Mouse (Mus musculus) lung, postnatal 10 days (tissue): ENCODE measurements at regions not wholly inside any gene's neighbourhood (a gene's known extent, or its start where the extent isn't known, plus 50 kb on each side); places are given as distances from the start of the nearest gene placed in this dataset.

Experiments used
- DNase-seq: peaks from one replicate; pipeline ENCODE4 v3.0.0; 2021

DNA sequence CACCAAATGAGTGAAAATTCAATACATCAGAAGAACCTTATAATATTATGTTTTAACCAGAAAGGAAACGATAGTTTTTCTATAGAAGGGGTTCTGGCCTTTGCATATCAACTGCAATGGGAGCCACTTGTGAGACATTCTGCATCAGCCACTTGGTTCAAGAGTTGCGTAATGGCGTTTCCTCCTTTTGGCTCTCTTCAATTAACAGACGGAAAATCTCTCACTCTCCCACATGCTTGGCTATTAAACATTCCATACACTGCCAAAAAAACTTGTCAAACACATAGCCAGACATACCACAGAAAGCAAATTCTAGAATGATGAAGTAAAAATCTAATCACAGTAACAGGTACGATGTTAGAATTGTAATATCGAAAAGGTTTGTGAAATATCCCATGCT lies 643.1 kb upstream of the Slit2 start:
- DNase-seq: peak; percentile 16

DNA sequence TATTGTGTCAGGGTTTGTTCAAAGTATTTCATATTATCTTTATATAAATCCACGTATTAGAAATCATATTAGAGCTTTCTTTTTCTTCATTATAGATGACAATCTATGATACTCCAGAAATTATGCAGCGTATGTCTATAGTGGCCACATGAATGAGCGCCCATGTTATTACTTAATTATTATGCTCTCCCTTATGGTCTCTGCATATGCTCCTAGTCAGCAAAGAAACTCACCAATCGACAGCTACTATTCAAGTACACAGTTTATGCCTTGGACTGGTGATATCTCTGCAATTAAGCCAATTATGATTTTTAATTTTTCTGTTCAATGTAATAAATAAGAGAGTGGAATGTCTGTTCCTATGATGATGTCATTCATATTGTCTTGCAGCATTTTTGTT lies 612.8 kb upstream of the Slit2 start:
- DNase-seq: no peak

GRCm38 (mm10) chr5:47385930-47386329 lies 597.0 kb upstream of the Slit2 start:
- DNase-seq: no peak

DNA sequence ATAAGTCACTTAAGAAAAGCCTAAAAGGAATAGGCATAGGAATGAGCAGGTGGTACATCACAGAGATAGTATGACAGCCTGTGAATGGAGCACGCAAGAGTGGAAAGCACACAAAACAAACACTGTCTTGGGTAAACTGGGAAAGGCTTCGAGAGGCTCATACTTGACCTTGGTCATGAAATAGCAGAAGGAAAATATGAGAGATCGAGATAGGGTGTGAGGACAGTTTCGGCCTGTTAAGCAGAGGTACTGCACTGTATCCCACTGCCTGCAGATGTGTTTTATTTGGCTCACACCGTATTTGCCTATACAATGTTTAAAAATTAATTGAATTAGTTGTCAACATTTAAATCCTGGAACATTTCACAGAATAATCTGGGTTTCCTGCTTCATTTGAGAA lies 596.2 kb upstream of the Slit2 start:
- DNase-seq: no peak

GRCm38 (mm10) chr5:47390735-47391134 lies 592.2 kb upstream of the Slit2 start:
- no peak for DNase-seq

DNA sequence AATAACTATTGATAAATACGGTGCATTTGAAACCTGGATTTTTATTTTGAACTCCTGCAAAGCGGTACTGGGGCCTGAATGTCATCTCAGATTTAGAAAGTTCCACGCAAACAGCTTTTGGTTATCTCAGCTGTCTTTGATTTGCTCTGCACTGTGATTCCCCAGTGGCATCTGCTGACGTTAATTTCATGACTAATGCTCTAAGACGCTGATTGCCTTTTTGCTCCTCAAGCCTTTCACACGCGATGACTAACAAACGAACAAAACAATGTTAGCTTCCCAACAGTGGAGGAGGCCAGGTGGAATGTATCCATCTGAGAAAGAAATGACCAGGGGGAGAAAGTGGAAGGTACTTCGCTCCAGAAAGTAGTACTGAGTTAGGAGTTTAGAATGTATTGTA lies 586.1 kb upstream of the Slit2 start:
- no peak for DNase-seq

- no peak for DNase-seq
These were observed 561.0 kb upstream of the Slit2 start for GRCm38 (mm10) chr5:47421916-47422315.

GRCm38 (mm10) chr5:47426040-47426439 lies 556.9 kb upstream of the Slit2 start:
- no peak for DNase-seq

DNA sequence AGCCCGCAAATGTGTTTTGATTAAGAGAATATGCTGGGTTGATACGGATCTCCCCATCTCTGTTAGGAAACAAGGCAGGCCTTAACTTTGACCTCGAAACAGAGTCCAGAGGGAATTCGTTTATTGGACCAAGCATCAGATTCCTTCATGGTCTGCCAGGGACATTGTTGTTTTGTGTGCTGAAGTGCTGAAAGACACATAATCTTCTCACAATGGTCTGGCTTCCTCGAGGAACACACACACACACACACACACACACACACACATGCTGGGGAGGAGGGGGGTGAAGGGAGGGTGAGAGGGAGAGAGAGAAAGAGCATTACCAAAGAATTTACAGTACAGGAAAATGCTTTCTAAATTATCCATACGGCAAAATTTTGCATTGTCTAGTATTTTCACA lies 556.5 kb upstream of the Slit2 start:
- no peak for DNase-seq

- no peak for DNase-seq
These were observed 553.4 kb upstream of the Slit2 start for GRCm38 (mm10) chr5:47429217-47430172.

DNA sequence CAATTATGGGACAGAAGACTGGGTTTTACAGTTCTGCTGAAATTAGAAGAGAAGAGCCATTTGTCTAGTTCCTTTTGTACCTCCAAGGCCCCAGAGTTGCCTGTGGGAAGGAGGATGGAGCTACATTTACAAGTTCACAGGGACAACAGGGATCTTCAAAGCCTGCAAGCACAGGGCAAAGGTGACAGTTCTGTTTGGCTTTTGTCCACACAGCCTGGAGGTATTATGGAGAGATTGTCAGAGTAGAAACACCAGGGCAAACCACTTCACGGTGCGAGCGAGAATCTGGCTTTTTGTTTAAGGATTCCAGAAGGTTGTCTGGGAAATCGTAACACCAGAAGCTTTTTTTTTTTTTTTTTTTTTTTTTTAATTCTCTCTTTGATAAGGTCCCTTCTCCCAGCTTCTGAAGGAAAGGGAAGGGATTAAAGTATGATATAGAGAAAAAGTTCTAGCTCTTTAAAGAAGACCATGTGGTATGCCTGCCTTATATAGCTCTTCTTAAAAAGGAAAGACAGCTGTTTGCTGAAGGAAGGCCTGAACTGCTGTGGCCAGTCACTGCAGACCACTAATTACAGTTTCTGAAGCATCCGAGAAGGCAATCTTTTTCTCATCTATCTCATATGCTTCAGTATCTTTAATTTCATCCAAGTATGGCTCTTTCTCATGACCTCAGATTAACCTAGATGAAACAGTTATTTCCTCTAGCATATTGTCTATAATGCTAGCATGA lies 551.2 kb upstream of the Slit2 start:
- no peak for DNase-seq

- DNase-seq: no peak
These were observed 546.5 kb upstream of the Slit2 start for GRCm38 (mm10) chr5:47436455-47436854.

GRCm38 (mm10) chr5:47446305-47447028 lies 536.5 kb upstream of the Slit2 start:
- DNase-seq: no peak

- no peak for DNase-seq
These were observed 518.1 kb upstream of the Slit2 start for GRCm38 (mm10) chr5:47464848-47465247.

DNA sequence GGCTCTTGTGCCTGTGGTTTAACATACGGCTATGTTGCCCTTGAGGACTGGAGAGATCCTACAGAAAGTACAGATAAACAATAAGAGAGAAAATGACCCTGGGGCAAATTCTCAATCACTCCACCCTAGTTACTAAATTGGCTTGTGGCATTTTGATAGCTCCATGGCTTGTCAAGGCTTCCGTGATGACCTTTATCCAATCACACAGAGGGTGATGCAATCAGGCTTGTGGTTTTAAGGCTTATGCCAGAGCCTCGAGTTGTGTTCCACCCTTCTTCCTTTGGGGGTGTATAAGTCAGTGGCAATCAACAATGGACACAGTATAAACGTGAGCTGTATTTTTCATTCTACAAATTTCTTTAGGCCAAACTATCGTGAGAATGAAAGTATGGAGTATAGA lies 513.5 kb upstream of the Slit2 start:
- DNase-seq: no peak

DNA sequence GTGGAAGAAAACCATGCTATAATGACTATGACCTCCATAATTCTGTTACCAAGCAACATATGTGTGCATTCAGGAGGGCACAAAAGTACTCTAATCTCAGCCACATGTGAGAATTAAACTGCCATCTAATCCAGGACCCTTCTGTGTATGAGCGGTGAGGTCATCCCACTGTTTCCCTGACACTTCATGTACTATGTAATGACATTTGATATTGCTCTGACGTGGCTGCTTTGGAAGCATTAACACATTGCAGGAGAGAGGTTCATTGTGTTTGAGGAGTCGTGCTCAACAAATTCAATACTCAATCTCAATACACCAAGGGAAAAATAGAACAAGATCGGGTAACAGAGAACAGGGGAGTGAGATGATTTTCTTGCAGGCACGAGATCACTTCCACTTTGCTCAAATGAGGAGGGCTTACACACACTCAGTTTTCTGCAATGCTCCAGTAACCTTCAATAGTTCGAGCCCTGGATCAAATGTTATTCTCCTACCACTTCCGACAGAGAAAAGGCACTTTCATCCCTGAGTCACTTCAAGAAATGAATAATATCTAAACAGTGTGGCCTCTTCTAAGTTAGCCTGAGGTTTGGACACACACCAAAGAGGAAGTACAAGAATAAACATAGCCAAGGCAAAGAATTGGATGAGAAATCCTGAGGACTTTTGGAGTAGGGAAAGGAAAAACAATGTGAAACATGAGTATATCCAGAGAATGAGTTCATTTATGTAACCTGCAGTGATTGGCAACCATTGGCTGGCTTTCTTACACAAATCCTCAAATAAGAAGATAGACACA lies 510.7 kb upstream of the Slit2 start:
- DNase-seq: peak; percentile 58

- no peak for DNase-seq
These were observed 503.0 kb upstream of the Slit2 start for GRCm38 (mm10) chr5:47479908-47480307.

DNA sequence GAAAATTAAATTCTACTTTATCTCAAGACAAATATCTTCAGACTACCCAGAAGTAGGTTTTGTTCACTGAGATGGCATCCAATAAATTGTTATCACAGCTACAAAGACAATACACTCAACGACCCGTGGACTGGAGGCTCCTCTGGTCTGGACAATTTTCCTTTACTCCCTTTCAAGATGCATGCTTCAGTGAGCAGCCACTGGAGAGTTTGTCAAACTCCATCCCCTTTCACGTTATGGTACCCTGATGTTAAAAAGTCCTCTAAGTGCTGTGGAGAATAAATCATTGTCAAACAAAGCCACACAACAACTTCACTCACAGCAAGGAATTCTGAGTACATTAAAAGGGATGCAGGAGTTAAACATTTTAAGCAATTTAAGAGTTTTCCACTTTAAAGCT lies 486.7 kb upstream of the Slit2 start:
- DNase-seq: no peak

DNA sequence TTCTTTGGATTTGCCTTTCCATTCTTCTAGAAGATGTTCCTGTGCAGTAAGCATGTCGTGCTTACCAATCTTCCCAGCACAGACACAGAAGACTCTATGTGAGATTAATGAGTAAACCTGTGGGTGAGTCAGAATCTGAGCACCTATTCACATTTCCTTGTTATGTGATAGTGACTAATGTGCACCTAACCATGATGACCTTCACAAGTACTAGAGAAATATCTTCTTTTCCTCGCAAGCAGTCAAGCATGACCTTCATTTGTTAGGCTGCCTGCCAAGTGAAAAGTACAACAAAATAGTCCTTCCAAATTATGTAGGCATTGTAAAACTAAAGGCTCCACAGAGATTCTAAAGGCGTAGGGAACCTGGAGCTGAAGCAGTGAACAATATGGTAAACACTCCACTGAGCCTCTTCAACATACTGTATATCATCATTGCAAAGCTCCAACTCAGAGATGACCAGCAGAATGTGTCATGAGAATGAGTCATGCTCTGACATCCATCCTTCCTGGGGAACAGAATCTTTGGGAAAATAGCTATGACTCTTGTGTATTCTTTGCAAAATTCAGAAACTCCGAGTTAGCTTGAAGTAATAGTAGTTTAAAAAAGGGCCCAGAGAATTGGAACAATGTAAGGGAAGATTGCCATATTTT lies 480.0 kb upstream of the Slit2 start:
- no peak for DNase-seq

GRCm38 (mm10) chr5:47508689-47509301 lies 474.1 kb upstream of the Slit2 start:
- DNase-seq: no peak

DNA sequence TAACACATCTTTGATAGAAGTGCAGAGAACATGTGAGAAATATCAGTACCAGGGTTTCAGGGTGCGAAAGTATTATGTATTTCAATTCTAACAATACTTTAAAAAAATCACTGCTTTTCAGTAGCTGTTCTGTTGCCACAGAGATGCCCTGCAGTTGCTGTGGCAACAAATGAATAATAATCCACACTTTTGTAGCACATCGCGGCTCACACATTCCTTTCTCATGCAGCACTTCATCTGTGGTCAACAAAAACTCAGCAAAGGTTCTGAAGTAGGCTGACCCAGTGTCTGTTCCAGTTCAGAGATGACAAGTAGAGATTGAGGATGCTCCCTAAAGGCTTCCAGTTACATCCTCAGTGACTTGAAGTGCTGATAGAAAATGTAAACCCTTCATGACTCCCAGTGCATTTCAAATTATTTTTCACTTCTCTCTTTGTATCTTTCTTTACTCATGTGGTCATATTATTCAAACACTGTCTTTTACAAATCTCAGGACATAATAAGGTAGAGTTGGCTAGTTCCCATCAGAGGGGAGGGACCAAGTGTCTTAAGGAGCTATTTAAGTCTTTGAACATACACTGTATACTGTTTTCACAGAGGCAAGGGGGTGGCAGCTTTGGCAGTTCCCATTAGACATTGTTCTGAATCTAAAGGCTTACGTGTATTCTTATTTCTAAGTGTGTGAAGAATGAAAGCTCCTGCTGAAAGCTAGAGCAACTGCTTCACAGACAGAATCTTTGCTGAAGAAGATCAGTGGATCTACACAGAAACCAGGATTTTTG lies 460.6 kb upstream of the Slit2 start:
- DNase-seq: peak; percentile 3
